Mouse (Mus musculus) left cerebral cortex, postnatal 25 days (tissue): Measurements from ENCODE around the gene Tnpo2. TPM values are rescaled to one million over a fixed set of nuclear protein-coding genes. Genes with fewer than 3 reads are reported as not detected.

Source experiments
- DNase-seq, 2 experiments: peaks; one replicate each; pipeline ENCODE4 v3.0.0; 2022; ENCODE audit warnings: low spot score in 2 of 2, mixed read lengths in 1 of 2
- intact Hi-C: fragments of 180-260 bp; cut with DNase I; formaldehyde crosslinking; loops from one replicate; pipeline ENCODE4 v1.15.1; 2025
- total RNA-seq, 2 experiments: library from RNA; stranded (reverse); gene quantifications; 2 replicates each; pipeline ENCODE4 v1.2.3; 2021

Tnpo2 gene
- 100 to 1,000 TPM; 155 to 175 TPM for total RNA-seq

GRCm38 (mm10) chr8:85036718-85037365 is at the start of gene Tnpo2:
Tnpo2 (plus strand) TSS chr8:85036915.
- intact Hi-C loops, result no loop called here
- DNase-seq, result peak; percentile 92 to 97

GRCm38 (mm10) chr8:84987388-84987787 is 49.3 kb upstream of the Tnpo2 start:
- intact Hi-C loops, result no loop called here
- DNase-seq, result no peak

- intact Hi-C loops, result no loop called here
- no peak for DNase-seq
These were observed 48.8 kb upstream of the Tnpo2 start for GRCm38 (mm10) chr8:84987903-84988302.

GRCm38 (mm10) chr8:84989311-84989731 is 47.4 kb upstream of the Tnpo2 start:
- DNase-seq, result no peak
- intact Hi-C loops, result no loop called here

- intact Hi-C loops, result loop anchor here (1.0 kb wide), 1 partner anchor 14 kb away; no protein-coding TSS in a partner anchor
- DNase-seq, result peak; percentile 88 to 90
These were observed 46.9 kb upstream of the Tnpo2 start for GRCm38 (mm10) chr8:84989810-84990209.

GRCm38 (mm10) chr8:84990349-84990748 is 46.4 kb upstream of the Tnpo2 start, which contains the start of gene Hook2:
Hook2 (plus strand) TSS chr8:84990603.
- DNase-seq, result peak; percentile 97 to 99
- intact Hi-C loops, result loop anchor here (1.0 kb wide), 1 partner anchor 14 kb away; no protein-coding TSS in a partner anchor

GRCm38 (mm10) chr8:84990836-84991235 is 45.9 kb upstream of the Tnpo2 start:
- DNase-seq, result no peak
- intact Hi-C loops, result loop anchor here (1.0 kb wide), 1 partner anchor 15 kb away; no protein-coding TSS in a partner anchor

GRCm38 (mm10) chr8:84994375-84994774 is 42.3 kb upstream of the Tnpo2 start:
- no peak for DNase-seq
- intact Hi-C loops, result no loop called here

- DNase-seq, result no peak
- intact Hi-C loops, result no loop called here
These were observed 41.0 kb upstream of the Tnpo2 start for GRCm38 (mm10) chr8:84995680-84996079.

- intact Hi-C loops, result no loop called here
These were observed 39.7 kb upstream of the Tnpo2 start for GRCm38 (mm10) chr8:84996978-84997377.

GRCm38 (mm10) chr8:84997649-84998295 is 38.9 kb upstream of the Tnpo2 start:
- DNase-seq, result peak; percentile 90 to 96
- intact Hi-C loops, result no loop called here

More at GRCm38 (mm10) chr8:84996978-84997377, 39.7 kb upstream of the Tnpo2 start:
- no peak for DNase-seq

- no peak for DNase-seq
- intact Hi-C loops, result no loop called here
These were observed 29.0 kb upstream of the Tnpo2 start for GRCm38 (mm10) chr8:85007686-85008085.

GRCm38 (mm10) chr8:85011242-85011641 is 25.5 kb upstream of the Tnpo2 start:
- intact Hi-C loops, result no loop called here

GRCm38 (mm10) chr8:85013230-85013840 is 23.4 kb upstream of the Tnpo2 start:
- intact Hi-C loops, result no loop called here
- peak; percentile 81 to 85 for DNase-seq

More at GRCm38 (mm10) chr8:85011242-85011641, 25.5 kb upstream of the Tnpo2 start:
- DNase-seq, result no peak

- intact Hi-C loops, result no loop called here
- no peak for DNase-seq
These were observed 22.3 kb upstream of the Tnpo2 start, which contains the start of gene Best2 for GRCm38 (mm10) chr8:85014431-85014830. Best2 (minus strand) TSS chr8:85014531.

GRCm38 (mm10) chr8:85016724-85017123 is 20.0 kb upstream of the Tnpo2 start:
- no peak for DNase-seq
- intact Hi-C loops, result no loop called here

GRCm38 (mm10) chr8:85017209-85017608 is 19.5 kb upstream of the Tnpo2 start:
- no peak for DNase-seq
- intact Hi-C loops, result no loop called here

GRCm38 (mm10) chr8:85021514-85022055 is 15.1 kb upstream of the Tnpo2 start:
- no peak for DNase-seq
- intact Hi-C loops, result no loop called here

- intact Hi-C loops, result loop anchor here (2.0 kb wide), 1 partner anchor 49 kb away; no protein-coding TSS in a partner anchor
- no peak for DNase-seq
These were observed 12.9 kb upstream of the Tnpo2 start for GRCm38 (mm10) chr8:85023846-85024245.
